Mouse (Mus musculus): ENCODE data around the gene Atrnl1.
"Not testable (repeated sequence)": the region's sequence is repeated elsewhere in the genome, so short reads cannot be mapped to it uniquely, and the experiment has no call there.

The Atrnl1 gene

DNA sequence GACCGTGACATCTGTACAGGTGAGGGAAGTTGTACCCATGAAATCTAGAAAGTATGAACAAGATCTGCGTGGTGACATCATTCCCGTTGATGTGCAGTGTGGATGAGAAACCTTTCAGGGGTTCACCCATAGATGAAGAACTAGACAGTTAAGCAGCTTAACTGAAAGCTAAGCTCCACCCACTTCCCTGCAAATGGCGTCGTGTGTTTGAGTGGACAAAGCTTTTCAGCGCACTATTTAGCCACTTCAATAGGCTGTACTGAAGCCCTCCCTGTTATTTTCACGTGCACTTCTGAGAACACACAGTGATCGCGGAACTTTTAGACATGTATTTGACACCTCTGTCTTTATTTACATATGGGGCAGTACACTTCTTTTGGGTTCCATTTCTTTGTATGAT is 56.2 kb downstream of the Atrnl1 start:
- in situ Hi-C loops (cut with MboI, MseI) = no loop called here

DNA sequence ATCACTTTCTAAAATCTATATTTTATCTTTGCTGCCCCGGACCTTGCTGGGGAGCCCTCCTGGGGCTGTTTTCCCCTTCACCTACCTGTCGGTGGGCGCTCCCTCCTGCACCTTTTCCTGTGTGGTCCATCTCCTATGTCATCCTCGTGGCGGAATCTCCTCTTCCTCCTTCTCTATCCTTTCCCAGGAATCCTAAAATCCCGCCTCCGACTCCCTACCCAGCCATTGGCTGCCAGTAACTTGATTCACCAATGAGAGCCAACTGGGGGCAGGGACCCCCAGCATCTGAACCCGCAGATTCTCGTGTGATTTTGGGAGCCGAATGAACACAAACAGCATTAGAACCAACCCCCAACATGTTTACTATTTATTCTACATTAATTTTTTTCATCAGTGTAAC is 57.1 kb downstream of the Atrnl1 start:
- in situ Hi-C loops (cut with MboI, MseI) = no loop called here

DNA sequence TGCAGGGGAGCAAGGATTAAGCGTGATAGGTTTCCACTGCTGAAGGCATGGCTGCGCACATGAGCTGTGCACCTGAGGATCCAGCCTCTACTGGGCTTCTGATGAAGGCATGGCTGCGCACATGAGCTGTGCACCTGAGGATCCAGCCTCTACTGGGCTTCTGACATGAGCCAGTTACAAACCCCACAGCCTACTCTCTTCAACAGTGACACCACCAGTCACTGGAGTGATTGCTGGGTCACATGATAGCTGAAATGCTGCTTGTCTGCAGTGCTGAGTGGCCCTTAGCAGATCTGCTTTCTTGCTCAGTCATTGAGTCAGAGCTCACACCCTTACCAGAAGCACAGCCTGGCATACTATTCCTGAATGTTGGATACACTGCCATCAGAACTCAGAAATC is 68.6 kb downstream of the Atrnl1 start:
- in situ Hi-C loops (cut with MboI, MseI) = no loop called here

DNA sequence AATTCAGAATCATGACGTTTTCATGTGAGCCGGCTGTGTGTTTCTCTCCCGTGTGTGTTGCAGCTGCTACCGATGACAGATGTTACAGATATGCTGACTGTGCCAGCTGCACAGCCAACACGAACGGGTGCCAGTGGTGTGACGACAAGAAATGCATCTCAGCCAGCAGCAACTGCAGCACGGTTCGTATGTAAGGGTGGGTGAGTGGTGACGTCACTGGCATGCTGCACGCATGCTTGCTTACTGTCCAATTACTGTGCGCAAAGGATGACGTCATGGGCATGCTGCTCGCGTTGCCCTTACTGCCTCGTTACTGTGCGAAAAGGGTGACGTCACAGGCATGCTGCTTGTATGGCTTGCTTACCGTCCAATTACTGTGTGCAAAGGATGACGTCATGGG is 75.8 kb downstream of the Atrnl1 start:
- in situ Hi-C loops (cut with MboI, MseI) = no loop called here

DNA sequence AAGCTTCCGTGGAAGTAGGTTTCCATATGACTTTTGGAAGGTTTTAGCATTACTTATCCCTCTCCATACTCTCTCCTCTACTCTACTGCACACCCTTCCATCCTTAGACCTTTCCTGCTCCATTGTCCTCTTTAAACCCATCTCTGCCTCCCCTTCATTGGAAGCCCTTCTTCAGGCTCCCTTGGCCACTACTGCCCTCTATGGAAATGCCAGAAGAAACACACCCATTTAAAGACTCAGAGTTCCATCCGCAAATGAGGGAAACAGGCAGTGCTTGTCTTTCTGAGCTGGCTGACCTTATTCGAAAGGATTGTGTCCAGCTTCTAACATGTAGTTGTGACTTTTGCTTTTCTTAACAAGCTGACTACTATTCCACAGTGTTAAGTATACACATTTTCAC is 81.7 kb downstream of the Atrnl1 start:
- in situ Hi-C loops (cut with MboI, MseI) = no loop called here

DNA sequence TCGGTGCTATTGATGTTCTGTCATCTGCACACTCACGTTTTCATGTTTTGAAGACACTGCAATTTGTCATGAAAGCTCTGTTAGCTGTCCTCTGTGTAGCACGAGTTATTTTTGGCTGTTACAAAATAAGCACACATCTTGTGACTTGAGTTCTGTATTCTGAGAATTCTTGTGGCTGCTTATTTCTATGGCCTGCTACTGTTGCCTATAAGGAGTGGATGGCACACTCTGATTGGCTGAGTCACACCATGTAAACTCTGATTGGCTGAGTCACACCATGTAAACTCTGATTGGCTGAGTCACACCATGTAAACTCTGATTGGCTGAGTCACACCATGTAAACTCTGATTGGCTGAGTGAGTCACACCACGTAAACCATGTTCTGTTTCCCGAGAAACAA is 85.9 kb downstream of the Atrnl1 start:
- in situ Hi-C loops (cut with MboI, MseI) = not testable (repeated sequence)

DNA sequence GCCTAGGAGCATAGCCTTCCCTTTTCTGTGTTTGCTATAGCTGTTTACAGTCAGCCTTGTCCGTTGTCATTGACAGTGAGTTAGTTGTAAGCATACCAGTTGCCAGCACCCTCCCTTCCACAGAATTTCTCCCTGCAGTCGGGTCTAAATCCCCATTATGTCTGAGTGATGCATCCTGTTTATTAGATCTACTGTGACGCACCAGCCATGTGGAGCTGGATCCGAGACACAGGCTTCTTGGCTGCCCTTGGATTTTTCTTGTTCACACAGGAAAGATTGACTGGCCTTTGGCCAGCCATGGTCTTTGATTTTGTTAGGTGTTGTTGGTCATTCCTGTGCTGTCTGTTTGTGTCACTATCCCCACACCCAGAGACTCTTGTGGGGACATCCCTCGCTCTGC is 102.3 kb downstream of the Atrnl1 start:
- in situ Hi-C loops (cut with MboI, MseI) = no loop called here

DNA sequence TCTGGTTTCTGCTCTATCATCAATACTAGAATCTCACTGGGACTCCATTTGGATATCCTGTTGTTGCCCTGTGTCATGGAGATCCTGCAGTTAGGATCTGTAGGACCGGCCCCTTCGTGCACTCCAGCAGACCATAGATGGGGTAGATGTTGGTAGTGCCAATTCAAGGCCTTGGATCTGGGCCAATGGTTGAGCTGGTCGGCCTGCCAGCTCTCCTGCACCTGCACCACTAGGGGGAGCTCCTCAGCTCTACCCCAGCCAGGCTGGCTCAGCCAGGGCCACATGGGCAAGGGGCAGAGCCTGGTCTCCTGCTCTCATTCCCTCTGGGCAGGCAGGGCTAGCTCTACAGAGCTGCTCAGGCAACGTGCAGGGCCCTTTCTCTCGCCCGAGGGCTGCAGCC is 114.1 kb downstream of the Atrnl1 start:
- in situ Hi-C loops (cut with MboI, MseI) = loop anchor here (10.0 to 25.0 kb wide), 2 partner anchors 760 to 762 kb away; no protein-coding TSS in a partner anchor

DNA sequence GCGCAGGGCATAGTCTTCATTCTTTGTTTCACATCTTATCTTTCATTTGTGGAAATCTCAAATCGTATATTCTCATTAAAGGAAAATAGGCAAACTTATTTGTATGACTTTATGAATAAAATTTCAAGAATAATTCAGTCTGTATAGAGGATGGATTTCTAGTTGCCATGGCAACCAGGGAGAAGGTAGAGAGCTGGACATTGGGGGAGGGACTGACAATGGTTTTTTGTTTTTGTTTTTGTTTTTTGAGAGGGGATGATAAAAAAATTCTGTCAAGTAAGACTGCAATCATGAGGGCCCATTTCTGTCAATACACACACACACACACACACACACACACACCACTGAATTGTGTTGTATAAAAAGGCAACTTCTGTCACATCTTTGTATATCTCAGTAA is 114.5 kb downstream of the Atrnl1 start:
- in situ Hi-C loops (cut with MboI, MseI) = loop anchor here (10.0 to 25.0 kb wide), 2 partner anchors 759 to 762 kb away; no protein-coding TSS in a partner anchor

DNA sequence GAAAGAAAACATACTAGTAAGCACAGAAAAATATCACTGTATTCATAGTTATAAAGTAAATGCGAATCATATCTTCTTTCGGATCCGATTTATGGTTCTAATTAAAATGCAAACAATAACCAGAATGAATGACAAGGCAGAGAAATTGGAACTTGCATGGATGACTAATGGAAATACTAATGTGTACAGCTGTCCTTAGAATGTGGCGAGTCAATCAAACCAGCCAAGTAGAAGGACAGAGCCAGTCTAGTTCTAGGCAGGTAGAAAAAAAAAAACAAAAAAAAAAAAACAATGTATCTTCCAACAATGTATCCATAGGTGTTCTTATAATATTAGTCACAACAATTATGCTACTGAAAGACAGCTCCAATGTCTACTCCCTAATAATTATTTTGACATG is 116.2 kb downstream of the Atrnl1 start:
- in situ Hi-C loops (cut with MboI, MseI) = loop anchor here (10.0 to 25.0 kb wide), 2 partner anchors 758 to 760 kb away; no protein-coding TSS in a partner anchor

DNA sequence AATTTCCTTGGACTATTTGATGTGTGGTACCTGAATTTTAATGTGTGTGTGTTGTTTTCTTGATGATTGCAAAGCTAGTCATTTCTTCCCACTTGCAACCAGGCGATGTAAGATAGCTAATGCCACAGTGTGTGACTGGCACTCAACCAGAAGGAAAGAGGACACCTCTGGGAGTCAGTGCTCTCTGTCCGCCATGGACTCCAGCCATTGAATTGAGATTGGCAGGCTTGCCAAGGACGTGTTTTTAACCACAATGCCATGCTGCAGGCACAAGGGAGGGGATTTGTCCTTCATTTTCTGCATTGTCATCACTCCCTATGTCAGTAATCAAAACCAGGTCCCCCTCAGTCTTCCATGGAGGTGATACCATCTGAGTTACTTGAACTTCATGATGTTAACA is 126.6 kb downstream of the Atrnl1 start:
- in situ Hi-C loops (cut with MboI, MseI) = loop anchor here in 1 of 2 experiments (10.0 to 25.0 kb wide), 2 partner anchors 750 to 887 kb away; no protein-coding TSS in a partner anchor

DNA sequence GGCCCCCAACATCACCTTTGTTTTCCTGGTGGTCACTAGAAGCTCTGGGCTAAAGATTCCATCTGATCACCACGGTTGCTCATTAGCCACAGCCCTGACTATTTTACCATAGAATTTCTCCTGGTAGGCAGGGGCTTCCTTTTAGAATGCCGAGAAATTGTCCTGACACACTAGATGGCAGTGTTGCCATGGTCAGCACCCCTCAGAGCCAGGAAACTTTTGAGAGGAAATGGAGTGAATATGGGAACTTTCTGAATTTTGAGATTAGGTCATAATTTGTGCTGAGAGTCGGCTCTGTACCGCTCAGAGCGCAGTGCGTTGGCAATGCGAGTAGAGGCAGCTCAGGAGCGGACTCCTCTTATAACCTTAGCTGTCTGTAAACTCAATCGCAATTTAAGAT is 134.7 kb downstream of the Atrnl1 start:
- in situ Hi-C loops (cut with MboI, MseI) = loop anchor here in 1 of 2 experiments (25.0 kb wide), 1 partner anchor 742 kb away; no protein-coding TSS in a partner anchor

DNA sequence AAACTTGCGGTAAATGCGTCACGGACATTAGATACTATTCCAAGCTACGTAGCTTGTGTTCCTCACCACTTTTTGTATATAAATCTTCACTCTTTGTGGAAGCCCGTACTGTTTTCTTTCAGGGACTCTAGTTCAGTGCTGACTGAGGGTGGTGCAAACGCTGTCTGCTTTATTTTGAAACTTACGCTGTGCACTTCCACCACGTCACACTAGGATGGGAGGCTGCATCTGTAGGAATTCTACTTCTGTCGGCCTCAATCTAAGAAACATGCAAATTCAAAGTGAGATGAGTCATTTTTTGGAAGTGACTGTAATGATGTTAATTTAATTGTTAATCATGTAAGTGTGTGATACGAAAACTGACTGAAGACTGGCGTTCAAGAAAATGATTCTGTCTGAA is 135.7 kb downstream of the Atrnl1 start:
- in situ Hi-C loops (cut with MboI, MseI) = loop anchor here in 1 of 2 experiments (25.0 kb wide), 1 partner anchor 741 kb away; no protein-coding TSS in a partner anchor

DNA sequence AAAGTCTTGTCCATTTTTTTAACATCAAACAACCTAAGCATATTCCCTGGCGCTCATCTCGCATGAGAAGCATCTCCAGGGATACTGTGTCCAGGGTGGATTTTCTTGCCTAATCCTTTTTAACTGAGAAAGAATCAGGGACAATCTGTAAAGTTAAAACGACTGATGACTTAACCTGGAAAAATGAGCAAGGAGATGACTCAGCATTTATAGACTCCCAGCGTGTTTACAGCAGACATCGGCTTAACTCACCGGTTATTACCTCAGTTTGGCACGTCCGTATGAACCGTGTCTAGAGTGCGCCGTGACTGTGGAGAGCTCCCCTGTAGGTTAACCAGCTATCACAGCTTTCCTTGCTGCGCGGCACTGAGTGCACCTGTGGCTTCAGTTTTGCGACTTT is 141.4 kb downstream of the Atrnl1 start:
- in situ Hi-C loops (cut with MboI, MseI) = no loop called here

DNA sequence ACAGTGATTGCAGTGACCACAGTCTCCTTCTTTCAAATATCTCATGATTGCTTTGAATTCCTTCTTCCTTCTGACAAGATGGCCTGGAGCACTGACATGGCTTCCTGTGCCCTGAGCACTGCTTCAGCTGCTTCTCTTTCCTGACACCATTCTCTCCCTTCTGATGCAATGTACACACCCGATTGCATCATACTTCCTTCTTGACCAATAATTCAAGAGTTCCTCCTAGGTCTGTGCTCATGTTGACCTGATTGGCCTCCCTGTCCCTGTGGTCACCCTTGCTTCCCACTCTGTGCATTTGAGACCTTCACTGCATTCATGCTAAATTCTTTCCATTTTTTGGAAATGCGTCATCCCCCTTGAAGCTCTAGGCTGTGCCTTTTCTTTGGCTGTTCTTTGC is 151.7 kb downstream of the Atrnl1 start:
- in situ Hi-C loops (cut with MboI, MseI) = no loop called here

DNA sequence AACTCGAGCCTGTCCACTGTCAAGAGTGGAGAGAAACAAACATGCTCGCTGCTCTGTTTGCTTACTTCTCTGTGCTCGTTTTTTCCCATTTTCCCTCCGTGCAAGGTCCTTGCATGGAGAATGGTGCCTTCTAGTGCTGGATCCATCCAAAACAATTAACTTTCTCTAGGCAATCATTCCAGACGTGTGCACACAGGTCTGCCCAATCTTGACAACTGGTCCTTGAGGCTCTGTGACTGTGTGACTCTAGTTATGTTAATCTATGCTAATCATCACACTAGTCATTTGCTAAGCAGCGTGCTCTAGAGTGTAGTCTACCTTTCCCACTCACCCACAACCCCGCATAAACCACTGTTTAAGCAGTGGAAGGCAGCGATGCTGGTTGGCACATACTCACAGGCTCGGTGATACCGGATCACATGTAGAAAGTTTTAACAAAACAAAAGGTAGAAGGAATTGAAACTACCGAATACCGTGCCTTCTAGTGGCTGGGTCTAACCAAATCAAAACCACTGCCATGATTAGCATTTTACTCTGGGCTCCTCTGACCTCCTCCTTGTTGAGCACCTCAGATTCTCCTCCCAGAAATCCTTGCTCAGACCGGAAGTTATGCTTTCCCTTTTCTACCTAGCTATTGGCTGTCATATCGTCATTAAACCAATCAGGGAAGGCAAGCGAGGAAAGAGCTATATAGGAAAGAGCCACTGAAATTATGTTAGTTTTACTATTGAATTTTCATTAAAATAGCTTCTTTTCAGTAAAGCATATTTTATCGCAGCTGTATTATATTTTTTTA is 153.9 kb downstream of the Atrnl1 start:
- in situ Hi-C loops (cut with MboI, MseI) = no loop called here

DNA sequence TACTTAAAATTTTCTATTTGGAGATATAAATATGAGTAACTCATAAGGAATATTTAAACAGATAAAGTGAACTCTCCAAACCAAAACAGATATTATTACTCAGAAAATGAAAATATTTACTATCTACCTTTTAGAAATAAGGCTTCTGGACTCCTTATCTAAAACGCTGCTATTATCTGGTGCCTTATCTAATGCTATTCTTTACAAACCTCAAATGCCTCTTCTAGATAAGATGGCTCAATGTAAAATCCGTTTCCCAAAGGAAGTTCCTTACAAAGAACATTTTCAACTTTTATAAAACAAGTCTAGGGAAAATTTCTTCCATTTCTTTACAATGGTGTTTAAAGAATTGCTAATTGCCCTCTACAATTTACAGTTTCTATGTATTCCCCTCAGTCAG is 156.2 kb downstream of the Atrnl1 start:
- in situ Hi-C loops (cut with MboI, MseI) = no loop called here

DNA sequence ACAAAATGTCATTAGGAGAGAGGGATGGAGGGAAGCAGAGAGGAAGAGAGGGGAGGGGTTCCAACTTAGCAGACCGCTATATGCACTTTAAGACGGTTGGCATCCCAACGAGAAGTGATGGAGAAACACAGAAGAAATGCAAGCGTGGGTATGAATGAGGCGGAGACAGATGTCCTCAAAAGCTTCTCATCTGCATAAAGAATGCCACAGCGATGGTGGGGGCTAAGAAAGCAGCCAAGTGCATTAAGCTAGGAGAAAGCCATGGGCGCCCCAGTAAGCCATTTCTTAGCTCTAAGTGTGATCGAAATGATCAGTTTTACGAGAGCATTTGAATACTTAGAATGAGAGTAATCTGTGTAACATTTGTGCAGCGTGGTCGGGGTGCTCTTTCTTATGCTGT is 157.8 kb downstream of the Atrnl1 start:
- in situ Hi-C loops (cut with MboI, MseI) = no loop called here

DNA sequence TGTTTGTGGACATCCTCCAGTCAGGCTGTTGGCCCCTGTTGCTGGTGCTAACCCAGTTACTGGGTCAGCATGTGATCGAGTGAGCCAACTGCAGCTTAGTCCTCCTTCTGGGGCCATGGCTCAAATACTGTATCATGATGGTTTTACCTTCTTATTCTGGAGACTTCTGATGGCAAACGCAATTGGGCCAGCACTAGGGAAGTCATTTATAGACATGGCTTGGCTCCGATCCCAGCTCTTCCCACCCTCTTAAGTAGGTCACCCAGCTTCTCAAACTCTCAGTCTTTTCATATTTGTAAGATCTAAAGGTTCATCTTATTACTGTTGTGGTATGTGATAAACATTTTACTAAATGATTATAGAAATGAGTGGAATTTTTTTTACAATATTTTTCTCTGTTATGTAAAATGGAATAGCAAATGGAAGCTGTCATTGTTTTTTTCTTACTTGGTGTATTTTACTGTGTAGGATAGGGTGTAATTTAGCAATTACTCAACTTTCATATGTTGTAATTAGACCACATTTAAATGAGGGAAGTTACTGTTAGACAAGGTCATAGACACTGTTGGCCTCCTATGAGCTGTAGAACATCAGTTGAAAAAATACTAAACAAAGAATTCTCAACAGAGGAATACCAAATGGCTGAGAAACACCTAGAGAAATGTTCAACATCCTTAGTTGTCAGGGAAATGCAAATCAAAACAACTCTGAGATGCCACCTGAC is 171.7 kb downstream of the Atrnl1 start:
- in situ Hi-C loops (cut with MboI, MseI) = no loop called here

DNA sequence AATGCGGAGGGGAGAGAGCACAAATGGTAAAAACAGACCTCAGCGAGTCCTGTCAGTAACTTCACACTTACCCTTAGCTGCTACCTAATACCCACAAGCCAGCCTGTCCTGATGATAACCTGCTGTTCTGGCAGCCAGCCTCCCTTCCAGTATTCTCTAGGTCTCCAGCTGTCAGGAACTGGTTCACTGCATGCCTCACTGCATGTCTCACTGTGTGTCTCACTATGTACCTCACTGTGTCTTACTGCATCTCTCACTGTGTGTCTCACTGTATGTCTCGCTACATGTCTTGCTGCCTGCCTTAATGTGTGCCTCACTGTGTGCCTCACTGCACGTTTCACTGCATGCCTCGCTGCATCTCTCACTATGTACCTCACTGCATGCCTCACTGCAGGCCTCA is 175.9 kb downstream of the Atrnl1 start:
- in situ Hi-C loops (cut with MboI, MseI) = no loop called here

DNA sequence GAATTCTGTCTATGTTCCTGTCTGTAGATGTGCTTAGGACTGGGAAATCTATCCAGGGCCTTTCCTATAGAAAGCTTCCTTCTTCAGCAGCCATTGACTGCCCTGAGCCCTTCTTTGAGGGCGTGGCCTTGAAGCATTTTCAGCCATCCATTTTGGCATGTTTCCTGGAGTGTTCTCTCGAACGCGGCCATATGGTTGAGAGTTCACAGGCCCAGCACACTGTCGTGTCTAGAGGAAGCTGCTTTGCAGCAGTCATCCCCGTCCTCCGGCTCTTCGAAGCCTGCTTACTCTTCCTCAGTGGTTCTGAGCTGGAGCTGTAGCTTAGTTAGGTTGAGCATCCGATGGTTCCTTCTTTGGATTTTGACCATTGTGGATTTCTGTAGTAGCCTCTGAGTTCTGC is 191.4 kb downstream of the Atrnl1 start:
- in situ Hi-C loops (cut with MboI, MseI) = no loop called here

DNA sequence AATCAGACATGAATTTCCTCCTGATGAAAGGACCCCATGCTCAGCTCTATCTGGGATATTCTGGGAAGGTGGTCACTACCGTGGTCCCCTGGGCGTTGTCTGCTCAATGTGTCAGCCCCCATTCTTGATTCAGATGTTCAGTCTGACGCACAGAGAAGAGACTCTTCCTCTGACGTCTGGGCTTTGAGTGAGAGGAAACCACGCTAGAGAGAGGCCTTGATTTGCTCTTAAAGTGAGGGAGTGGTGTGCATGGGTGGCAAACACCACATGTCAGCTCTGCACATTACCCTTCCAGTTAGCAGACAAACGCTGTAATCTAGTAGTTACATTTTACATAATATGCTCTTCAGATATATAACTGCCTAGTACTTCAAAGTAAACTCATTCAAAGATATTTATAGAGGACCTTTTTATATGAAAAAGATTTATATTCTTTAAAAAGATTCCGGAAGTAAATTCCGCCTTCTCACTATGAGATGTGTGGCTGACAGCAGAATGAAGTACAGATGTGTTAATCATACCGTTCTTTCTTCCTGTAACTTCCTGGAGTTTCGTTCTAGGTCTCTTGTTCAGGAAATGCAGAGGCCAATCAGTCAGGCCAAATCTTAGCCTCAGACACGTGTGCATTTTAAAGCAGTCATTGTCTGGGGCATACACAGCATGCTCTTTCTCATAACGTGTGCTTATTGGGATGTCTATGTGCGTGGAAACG is 192.1 kb downstream of the Atrnl1 start:
- in situ Hi-C loops (cut with MboI, MseI) = no loop called here

Data from T-helper 17 cell (primary cell).